Mouse (Mus musculus): ENCODE results near the gene Fam228a. TPM values are rescaled to one million over a fixed set of nuclear protein-coding genes. Genes with fewer than 3 reads are reported as not detected.
"Not testable (repeated sequence)": the region's sequence is repeated elsewhere in the genome, so short reads cannot be mapped to it uniquely, and the experiment has no call there.

Gene Fam228a
- polyA plus RNA-seq, 1 experiment from 2014 or later: 0.73 TPM

- Histone ChIP-seq H3K4me3 (replicated peaks) (no peak overlapping the region), H3K27ac (no peak overlapping the region), H3K4me1 (replicated peaks) (no peaks in the 10 kb centered on the region), H3K4me2 (no peak overlapping the region), H3K36me3 (no peaks in the 10 kb centered on the region), H3K9me3 (no peaks in the 10 kb centered on the region), H3K27me3 (no peaks in the 10 kb centered on the region), H3K9ac (replicated peaks) (no peak overlapping the region)
- 79% methylated on average over 1 of the region's 1 CpGs for WGBS
- no peak for ATAC-seq (ENCODE audit: insufficient number of reproducible peaks, insufficient read depth, low FRiP score, low TSS enrichment, low read depth)
Observed at GRCm38 (mm10) chr12:4757060-4757459, 18.8 kb upstream of the Fam228a start.

DNA sequence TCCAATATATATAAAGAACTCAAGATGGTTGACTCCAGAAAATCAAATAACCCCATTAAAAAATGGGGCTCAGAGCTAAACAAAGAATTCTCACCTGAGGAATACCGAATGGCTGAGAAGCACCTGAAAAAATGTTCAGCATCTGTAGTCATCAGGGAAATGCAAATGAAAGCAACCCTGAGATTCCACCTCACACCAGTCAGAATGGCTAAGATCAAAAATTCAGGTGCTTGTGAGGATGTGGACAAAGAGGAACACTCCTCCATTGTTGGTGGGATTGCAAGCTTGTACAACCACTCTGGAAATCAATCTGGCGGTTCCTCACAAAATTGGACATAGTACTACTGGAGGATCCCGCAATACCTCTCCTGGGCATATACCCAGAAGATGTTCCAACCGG is 16.2 kb upstream of the Fam228a start:
- not testable (repeated sequence) for H3K36me3 ChIP-seq; H3K9me3 ChIP-seq; H3K27ac ChIP-seq; H3K4me2 ChIP-seq; ATAC-seq (ENCODE audit: insufficient number of reproducible peaks, insufficient read depth, low FRiP score, low TSS enrichment, low read depth); H3K27me3 ChIP-seq; H3K9ac ChIP-seq (replicated peaks); H3K4me3 ChIP-seq (replicated peaks); H3K4me1 ChIP-seq (replicated peaks)
- 89% methylated on average over 4 of the region's 4 CpGs for WGBS

GRCm38 (mm10) chr12:4744486-4744885 is 6.3 kb upstream of the Fam228a start:
- Histone ChIP-seq H3K27me3 (no peaks in the 10 kb centered on the region), H3K27ac (no peak overlapping the region), H3K9ac (replicated peaks) (no peak overlapping the region), H3K9me3 (no peaks in the 10 kb centered on the region), H3K4me1 (replicated peaks) (no peaks in the 10 kb centered on the region), H3K36me3 (no peaks in the 10 kb centered on the region), H3K4me2 (no peak overlapping the region), H3K4me3 (replicated peaks) (no peak overlapping the region)
- no peak for ATAC-seq (ENCODE audit: insufficient number of reproducible peaks, insufficient read depth, low FRiP score, low TSS enrichment, low read depth)
- WGBS: 92% methylated on average over 10 of the region's 10 CpGs

GRCm38 (mm10) chr12:4742183-4742582 is 4.0 kb upstream of the Fam228a start:
- no peak overlapping the region for H3K9ac ChIP-seq (replicated peaks)
- no peak for ATAC-seq (ENCODE audit: insufficient number of reproducible peaks, insufficient read depth, low FRiP score, low TSS enrichment, low read depth)
- H3K27me3 ChIP-seq: no peaks in the 10 kb centered on the region
- H3K4me2 ChIP-seq: no peak overlapping the region
- WGBS: 85% methylated on average over 3 of the region's 3 CpGs
- no peaks in the 10 kb centered on the region for H3K36me3 ChIP-seq
- no peak overlapping the region for H3K27ac ChIP-seq
- H3K4me3 ChIP-seq (replicated peaks): no peak overlapping the region
- no peaks in the 10 kb centered on the region for H3K9me3 ChIP-seq
- no peaks in the 10 kb centered on the region for H3K4me1 ChIP-seq (replicated peaks)

DNA sequence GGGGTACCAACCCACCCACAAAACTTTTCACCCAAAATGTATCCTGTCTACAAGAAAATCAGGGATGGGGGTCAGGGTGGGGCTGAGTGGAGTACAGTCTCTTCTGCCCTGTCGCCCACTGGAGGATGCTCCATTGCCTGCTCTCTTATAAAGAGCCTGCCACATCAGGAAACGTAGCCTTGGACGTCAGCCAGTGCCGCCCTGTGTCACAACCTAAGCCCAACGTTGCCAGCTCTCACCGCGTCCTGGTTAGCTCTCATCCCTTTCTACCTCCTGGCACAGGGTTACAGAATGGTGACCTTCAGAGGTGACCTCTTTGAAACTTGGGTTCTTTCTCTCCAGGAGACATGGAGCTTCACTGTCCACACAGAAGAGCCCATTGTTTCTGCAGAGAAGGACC is 2.6 kb upstream of the Fam228a start:
- ATAC-seq (ENCODE audit: insufficient number of reproducible peaks, insufficient read depth, low FRiP score, low TSS enrichment, low read depth): no peak
- 90% methylated on average over 7 of the region's 7 CpGs for WGBS
- H3K4me3 ChIP-seq (replicated peaks): no peak overlapping the region
- H3K9ac ChIP-seq (replicated peaks): no peak overlapping the region
- no peaks in the 10 kb centered on the region for H3K27me3 ChIP-seq
- no peaks in the 10 kb centered on the region for H3K36me3 ChIP-seq
- no peaks in the 10 kb centered on the region for H3K9me3 ChIP-seq
- no peaks in the 10 kb centered on the region for H3K4me1 ChIP-seq (replicated peaks)
- H3K27ac ChIP-seq: no peak overlapping the region
- H3K4me2 ChIP-seq: no peak overlapping the region

DNA sequence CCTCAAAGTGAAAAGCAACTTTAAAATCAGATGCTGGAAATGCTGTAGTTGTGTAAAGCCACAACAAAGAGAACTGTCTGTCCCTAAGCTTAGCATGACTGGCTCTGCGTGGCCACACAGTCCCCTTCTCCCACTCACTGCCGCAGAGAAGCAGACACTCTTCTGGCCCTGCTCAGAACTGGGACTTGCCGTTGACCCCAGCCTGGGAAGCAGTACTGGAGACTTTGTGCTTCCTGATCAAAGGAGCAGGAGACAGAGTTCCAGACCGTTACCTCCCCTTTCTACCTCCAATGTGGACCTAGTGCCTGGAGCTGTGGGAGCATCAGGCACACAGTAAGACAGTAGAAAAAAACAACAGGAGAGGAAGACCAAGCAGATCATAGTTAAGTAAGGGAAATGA is 5.9 kb downstream of the Fam228a start:
- no peak overlapping the region for H3K9ac ChIP-seq (replicated peaks)
- no peak overlapping the region for H3K4me3 ChIP-seq (replicated peaks)
- no peak overlapping the region for H3K4me2 ChIP-seq
- no peak for ATAC-seq (ENCODE audit: insufficient number of reproducible peaks, insufficient read depth, low FRiP score, low TSS enrichment, low read depth)
- no peak overlapping the region for H3K27ac ChIP-seq
- no peaks in the 10 kb centered on the region for H3K9me3 ChIP-seq
- WGBS: 47% methylated on average over 4 of the region's 4 CpGs
- H3K4me1 ChIP-seq (replicated peaks): no peaks in the 10 kb centered on the region
- H3K27me3 ChIP-seq: no peaks in the 10 kb centered on the region
- H3K36me3 ChIP-seq: no peaks in the 10 kb centered on the region

GRCm38 (mm10) chr12:4731629-4732028 is 6.6 kb downstream of the Fam228a start:
- no peak overlapping the region for H3K4me3 ChIP-seq (replicated peaks)
- no peak overlapping the region for H3K9ac ChIP-seq (replicated peaks)
- H3K4me2 ChIP-seq: no peak overlapping the region
- 71% methylated on average over 4 of the region's 4 CpGs for WGBS
- no peaks in the 10 kb centered on the region for H3K9me3 ChIP-seq
- no peaks in the 10 kb centered on the region for H3K27me3 ChIP-seq
- H3K4me1 ChIP-seq (replicated peaks): no peaks in the 10 kb centered on the region
- no peaks in the 10 kb centered on the region for H3K36me3 ChIP-seq
- no peak overlapping the region for H3K27ac ChIP-seq
- no peak for ATAC-seq (ENCODE audit: insufficient number of reproducible peaks, insufficient read depth, low FRiP score, low TSS enrichment, low read depth)

- 90% methylated on average over 3 of the region's 3 CpGs for WGBS
- Histone ChIP-seq H3K36me3 (no peaks in the 10 kb centered on the region), H3K9me3 (no peaks in the 10 kb centered on the region), H3K27ac (no peak overlapping the region), H3K4me1 (replicated peaks) (no peaks in the 10 kb centered on the region), H3K9ac (replicated peaks) (no peak overlapping the region), H3K27me3 (no peaks in the 10 kb centered on the region), H3K4me3 (replicated peaks) (no peak overlapping the region), H3K4me2 (no peak overlapping the region)
- ATAC-seq (ENCODE audit: insufficient number of reproducible peaks, insufficient read depth, low FRiP score, low TSS enrichment, low read depth): no peak
Observed at GRCm38 (mm10) chr12:4729165-4729564, 9.1 kb downstream of the Fam228a start.

DNA sequence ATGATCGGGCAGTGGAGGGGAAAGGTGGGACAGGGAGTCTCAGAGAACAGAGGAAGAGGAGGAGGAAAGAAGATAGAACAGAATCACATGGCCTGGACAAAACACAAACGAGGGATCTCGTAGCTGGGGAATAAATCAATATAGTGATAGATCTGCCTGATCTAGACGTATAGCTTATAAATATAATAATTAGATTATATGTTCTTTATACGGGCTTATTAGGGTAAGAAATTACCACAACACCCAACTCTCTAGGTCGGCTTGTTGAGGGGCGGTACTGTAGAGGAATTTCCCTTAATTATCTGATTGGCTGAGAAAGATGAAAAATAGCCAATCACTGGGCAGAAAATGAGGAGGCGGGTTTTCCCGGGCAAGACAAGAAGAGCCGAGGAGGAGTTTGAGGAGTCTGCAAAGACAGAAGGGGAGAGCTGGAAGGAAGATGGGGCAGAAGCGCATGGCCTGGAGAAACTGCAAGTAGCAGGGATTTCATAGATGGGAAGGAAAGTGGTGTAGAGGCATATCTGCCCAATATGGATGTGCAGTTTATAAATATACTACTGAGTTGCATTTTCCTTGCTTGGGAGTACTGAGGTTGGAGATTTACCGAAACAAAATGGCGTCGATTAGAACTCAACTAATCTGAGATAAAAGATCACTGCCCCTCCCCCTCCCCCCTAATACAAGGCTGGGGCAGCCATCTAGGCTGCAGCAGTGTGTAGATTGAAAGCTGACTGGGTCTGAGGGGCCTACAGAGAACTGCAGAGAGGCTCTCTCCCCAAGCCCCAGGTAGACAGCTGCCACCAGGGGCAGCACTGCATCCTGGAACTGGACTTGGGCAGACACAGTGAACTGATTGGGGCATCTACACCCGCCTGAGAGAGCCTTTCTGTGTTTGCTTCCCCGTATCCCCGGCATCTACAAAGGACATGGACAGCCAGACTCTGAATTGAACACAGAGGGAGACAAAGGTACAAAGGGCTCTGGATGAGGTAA is 18.2 kb downstream of the Fam228a start:
- ATAC-seq (ENCODE audit: insufficient number of reproducible peaks, insufficient read depth, low FRiP score, low TSS enrichment, low read depth): no peak
- Histone ChIP-seq H3K9me3 (no peaks in the 10 kb centered on the region), H3K4me1 (replicated peaks) (0 out of 2 replicates have a peak, but pooled peaks cover 4% of the 10 kb centered on the region), H3K4me2 (no peak overlapping the region), H3K27ac (no peak overlapping the region), H3K36me3 (peaks cover 4% of the 10 kb centered on the region; the same call in 1 of the 2 replicates), H3K9ac (replicated peaks) (no peak overlapping the region), H3K27me3 (no peaks in the 10 kb centered on the region), H3K4me3 (replicated peaks) (no peak overlapping the region)
- WGBS: 76% methylated on average over 17 of the region's 17 CpGs

DNA sequence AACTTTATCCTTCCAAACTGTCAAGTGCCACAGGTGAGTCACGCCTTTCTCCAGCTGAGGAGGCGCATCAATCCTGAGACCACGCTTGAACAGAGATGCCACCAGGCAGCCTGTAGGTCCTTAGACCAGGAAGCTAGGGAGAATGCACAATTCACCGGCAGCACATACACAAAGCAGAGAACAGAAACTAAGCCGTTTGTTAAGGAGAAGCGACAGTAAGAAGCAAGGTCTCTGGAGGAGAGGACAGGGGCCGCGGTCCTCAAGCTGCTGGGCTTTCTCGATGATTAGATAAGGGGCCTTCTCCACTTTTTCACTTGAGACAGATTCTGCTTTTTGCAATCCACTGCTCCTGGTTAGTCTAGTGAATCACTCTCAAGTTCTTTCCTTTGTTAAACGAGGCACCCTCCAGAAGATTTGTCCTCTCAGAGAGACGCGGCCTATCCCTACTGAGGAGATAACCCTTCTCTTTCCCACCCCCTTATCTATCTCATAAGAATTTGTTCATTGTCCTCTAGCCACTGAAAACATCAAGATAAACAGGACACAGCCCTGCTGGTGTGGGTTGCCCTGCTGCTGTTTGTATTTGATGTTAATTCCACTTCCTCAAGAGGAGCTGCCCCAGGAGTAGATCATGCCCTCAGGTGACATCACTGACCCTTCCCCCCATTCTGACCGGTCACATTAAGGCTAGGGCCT is 19.0 kb downstream of the Fam228a start:
- no peaks in the 10 kb centered on the region for H3K9me3 ChIP-seq
- ATAC-seq (ENCODE audit: insufficient number of reproducible peaks, insufficient read depth, low FRiP score, low TSS enrichment, low read depth): no peak
- 0 out of 2 replicates have a peak, but pooled peaks cover 4% of the 10 kb centered on the region for H3K4me1 ChIP-seq (replicated peaks)
- no peaks in the 10 kb centered on the region for H3K27me3 ChIP-seq
- peaks cover 4% of the 10 kb centered on the region; the same call in 1 of the 2 replicates for H3K36me3 ChIP-seq
- no peak overlapping the region for H3K27ac ChIP-seq
- no peak overlapping the region for H3K9ac ChIP-seq (replicated peaks)
- WGBS: 85% methylated on average over 13 of the region's 13 CpGs
- H3K4me2 ChIP-seq: no peak overlapping the region
- no peak overlapping the region for H3K4me3 ChIP-seq (replicated peaks)

DNA sequence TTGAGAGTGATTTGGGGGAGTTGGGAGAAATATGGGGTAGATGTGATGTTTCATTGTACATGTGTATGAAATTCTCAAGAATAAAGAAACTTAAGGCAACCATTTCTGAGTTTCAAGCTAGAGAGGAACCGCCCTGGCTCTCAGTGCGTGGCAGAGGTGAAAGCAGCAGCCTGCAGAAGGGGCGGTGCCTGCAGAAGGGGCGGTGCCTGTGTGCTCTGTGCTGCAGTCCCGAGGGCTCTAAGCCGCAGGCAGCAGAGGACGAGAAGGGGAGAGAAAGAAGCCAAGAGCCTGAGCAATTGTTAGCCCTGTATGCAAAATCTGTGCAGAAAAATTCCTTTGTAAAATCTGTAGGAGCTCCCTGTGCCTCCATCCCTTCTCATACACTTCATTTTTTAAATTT is 20.8 kb downstream of the Fam228a start:
- peaks cover 15% of the 10 kb centered on the region for H3K36me3 ChIP-seq
- H3K4me2 ChIP-seq: no peak overlapping the region
- 11% methylated on average over 7 of the region's 7 CpGs for whole genome bisulfite sequencing
- H3K4me3 ChIP-seq (replicated peaks): no peak overlapping the region
- H3K9me3 ChIP-seq: no peaks in the 10 kb centered on the region
- H3K9ac ChIP-seq (replicated peaks): no peak overlapping the region
- no peak overlapping the region for H3K27ac ChIP-seq
- ATAC-seq (ENCODE audit: insufficient number of reproducible peaks, insufficient read depth, low FRiP score, low TSS enrichment, low read depth): peak; percentile 78; the same call in 1 of the 2 replicates
- H3K27me3 ChIP-seq: no peaks in the 10 kb centered on the region
- H3K4me1 ChIP-seq (replicated peaks): 0 out of 2 replicates have a peak, but pooled peaks cover 4% of the 10 kb centered on the region

All from limb, embryonic 12.5 days (tissue).